Mouse (Mus musculus): Measurements from ENCODE around the gene Nf1. TPM values are rescaled to one million over a fixed set of nuclear protein-coding genes. Genes with fewer than 3 reads are reported as not detected.

The Nf1 gene
- polyA plus RNA-seq, 1 experiment from 2014 or later, result 1.3 TPM

DNA sequence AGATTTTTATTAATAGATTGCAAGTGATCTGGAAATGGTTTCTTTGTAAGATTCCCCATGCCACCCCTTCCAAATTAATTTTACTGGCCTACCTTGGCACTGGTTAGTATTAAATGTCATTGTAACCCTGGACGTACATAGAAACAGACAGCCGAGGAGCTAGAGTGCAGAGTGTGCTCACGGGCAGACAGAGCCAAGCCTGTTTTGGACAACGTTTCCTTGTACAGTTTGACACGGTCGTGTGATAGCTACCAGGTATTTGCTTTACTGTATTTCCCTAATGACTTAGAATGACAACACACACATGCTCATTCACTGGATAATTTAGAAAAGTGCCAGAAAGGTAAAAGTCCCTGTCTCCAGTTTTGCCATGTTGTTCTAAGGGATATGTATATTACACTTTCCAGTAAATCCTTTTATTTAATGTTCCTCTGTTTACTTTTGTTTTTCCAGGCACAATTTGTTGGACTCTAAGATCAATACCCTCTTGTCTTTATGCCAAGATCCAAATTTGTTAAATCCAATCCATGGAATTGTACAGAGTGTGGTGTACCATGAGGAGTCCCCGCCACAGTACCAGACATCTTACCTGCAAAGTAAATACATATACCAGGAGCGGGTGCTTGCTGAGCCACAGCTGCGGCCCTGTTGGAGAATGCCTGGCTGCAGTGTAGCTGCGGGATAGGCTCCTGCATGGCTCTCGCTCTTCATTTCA is 228.9 kb downstream of the Nf1 start:
- H3K27me3 ChIP-seq (ENCODE audit: control insufficient read depth, insufficient read depth, low read depth, low read length), result no peaks in the 10 kb centered on the region
- H3K4me1 ChIP-seq (ENCODE audit: control insufficient read depth, low read depth, low read length), result no peaks in the 10 kb centered on the region
- peak; percentile 58 for ATAC-seq (ENCODE audit: low read depth)
- no peak overlapping the region for H3K27ac ChIP-seq (ENCODE audit: low read length)
- H3K4me2 ChIP-seq (ENCODE audit: low read depth, low read length), result no peak overlapping the region
- no peak overlapping the region for H3K4me3 ChIP-seq (ENCODE audit: low read depth, low read length)
- H3K9me3 ChIP-seq (replicated peaks; ENCODE audit: control insufficient read depth, low read length), result no peaks in the 10 kb centered on the region
- WGBS (ENCODE audit: insufficient replicate concordance), result 72% methylated on average over 11 of the region's 11 CpGs
- no peak overlapping the region for H3K9ac ChIP-seq (ENCODE audit: low read depth, low read length)
- H3K36me3 ChIP-seq (ENCODE audit: control insufficient read depth, insufficient read depth), result peaks cover 12% of the 10 kb centered on the region

DNA sequence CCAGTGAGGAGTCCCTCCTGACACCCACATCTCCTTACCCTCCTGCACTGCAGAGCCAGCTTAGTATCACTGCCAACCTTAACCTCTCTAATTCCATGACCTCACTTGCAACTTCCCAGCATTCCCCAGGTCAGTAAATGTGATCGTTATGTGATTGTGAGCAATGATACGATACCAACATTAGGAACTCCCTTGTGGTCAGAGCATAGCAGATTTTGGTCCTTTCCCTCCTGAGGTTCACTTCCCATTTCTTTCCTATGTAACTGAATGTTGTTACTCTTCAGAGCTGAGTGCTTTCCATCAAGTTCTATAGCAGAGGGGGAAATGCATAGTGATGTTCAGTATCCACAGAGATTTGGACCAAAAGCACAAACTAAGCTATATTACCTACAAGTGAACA is 230.8 kb downstream of the Nf1 start:
- H3K9ac ChIP-seq (ENCODE audit: low read depth, low read length), result no peak overlapping the region
- ATAC-seq (ENCODE audit: low read depth), result no peak

DNA sequence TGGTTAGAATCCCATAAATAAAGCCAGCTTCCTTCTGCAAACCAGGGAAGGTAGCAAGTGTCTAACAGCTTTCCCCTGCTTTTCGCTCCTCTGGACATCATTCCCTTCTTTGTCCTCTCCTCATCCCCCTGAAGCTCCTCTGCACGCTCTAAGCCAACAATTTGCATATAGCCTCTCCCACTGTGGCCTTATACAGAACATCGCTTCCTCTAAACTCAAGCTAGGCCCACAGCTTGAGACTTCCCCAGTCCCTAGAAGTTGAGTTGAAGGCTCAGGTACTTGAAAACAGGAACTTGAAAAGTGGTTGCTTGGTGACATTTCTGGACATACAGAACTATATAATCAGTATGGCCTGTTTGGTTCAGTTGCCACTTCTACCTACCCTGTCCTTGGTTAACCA is 234.3 kb downstream of the Nf1 start:
- H3K36me3 ChIP-seq (ENCODE audit: control insufficient read depth, insufficient read depth), result no peaks in the 10 kb centered on the region
- 67% methylated on average over 3 of the region's 3 CpGs for WGBS (ENCODE audit: insufficient replicate concordance)
- H3K4me2 ChIP-seq (ENCODE audit: low read depth, low read length), result no peak overlapping the region
- ATAC-seq (ENCODE audit: low read depth), result no peak
- H3K4me3 ChIP-seq (ENCODE audit: low read depth, low read length), result no peak overlapping the region
- H3K9me3 ChIP-seq (replicated peaks; ENCODE audit: control insufficient read depth, low read length), result no peaks in the 10 kb centered on the region
- H3K27ac ChIP-seq (ENCODE audit: low read length), result no peak overlapping the region
- no peaks in the 10 kb centered on the region for H3K27me3 ChIP-seq (ENCODE audit: control insufficient read depth, insufficient read depth, low read depth, low read length)
- no peaks in the 10 kb centered on the region; the same call in 1 of the 2 replicates for H3K4me1 ChIP-seq (ENCODE audit: control insufficient read depth, low read depth, low read length)
- no peak overlapping the region for H3K9ac ChIP-seq (ENCODE audit: low read depth, low read length)

More for the DNA sequence above, 230.8 kb downstream of the Nf1 start:
- Histone ChIP-seq H3K27ac (ENCODE audit: low read length) (no peak overlapping the region), H3K36me3 (ENCODE audit: control insufficient read depth, insufficient read depth) (peaks cover 11% of the 10 kb centered on the region), H3K4me1 (ENCODE audit: control insufficient read depth, low read depth, low read length) (no peaks in the 10 kb centered on the region), H3K4me2 (ENCODE audit: low read depth, low read length) (no peak overlapping the region), H3K4me3 (ENCODE audit: low read depth, low read length) (no peak overlapping the region), H3K27me3 (ENCODE audit: control insufficient read depth, insufficient read depth, low read depth, low read length) (no peaks in the 10 kb centered on the region), H3K9me3 (replicated peaks; ENCODE audit: control insufficient read depth, low read length) (no peaks in the 10 kb centered on the region)
- WGBS (ENCODE audit: insufficient replicate concordance), result 67% methylated on average over 2 of the region's 2 CpGs

DNA sequence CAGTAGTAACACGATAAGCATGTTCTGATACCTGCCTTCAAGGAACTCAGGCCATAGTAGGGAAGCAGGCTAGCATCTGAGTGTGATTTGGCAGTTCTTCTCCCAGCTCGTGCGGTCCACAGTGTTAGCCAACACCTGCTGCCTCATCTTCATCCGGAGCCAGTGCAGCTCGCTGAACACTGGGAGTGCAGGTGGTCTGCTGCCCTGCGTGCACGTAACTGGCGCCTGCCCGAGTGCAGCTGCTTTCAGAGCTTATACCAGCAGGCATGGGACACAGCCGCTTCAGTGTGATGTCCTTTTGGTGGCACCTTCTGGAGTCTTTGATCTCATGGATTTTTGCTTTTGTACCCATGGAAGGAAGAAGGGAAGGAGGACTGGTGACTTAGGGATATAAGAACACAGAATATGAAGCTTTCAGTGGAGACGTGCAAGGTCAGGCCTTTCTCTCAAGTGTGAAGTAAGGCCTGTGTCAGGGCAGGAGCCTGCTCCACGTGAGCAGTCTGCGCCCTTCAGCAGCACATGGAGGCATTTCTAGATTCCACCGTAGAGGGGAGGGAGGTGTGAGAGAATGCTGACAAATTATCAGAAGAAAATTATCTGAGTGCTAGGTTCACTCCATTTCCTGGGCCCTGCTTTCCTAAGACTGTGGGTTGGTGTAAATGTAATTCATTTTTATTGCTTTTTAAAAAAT is 236.0 kb downstream of the Nf1 start:
- Histone ChIP-seq H3K36me3 (ENCODE audit: control insufficient read depth, insufficient read depth) (no peaks in the 10 kb centered on the region), H3K9me3 (replicated peaks; ENCODE audit: control insufficient read depth, low read length) (no peaks in the 10 kb centered on the region), H3K9ac (ENCODE audit: low read depth, low read length) (no peak overlapping the region), H3K27ac (ENCODE audit: low read length) (no peak overlapping the region), H3K4me1 (ENCODE audit: control insufficient read depth, low read depth, low read length) (peaks cover 3% of the 10 kb centered on the region), H3K4me2 (ENCODE audit: low read depth, low read length) (no peak overlapping the region), H3K27me3 (ENCODE audit: control insufficient read depth, insufficient read depth, low read depth, low read length) (no peaks in the 10 kb centered on the region), H3K4me3 (ENCODE audit: low read depth, low read length) (no peak overlapping the region)
- 82% methylated on average over 14 of the region's 14 CpGs for WGBS (ENCODE audit: insufficient replicate concordance)
- ATAC-seq (ENCODE audit: low read depth), result no peak

DNA sequence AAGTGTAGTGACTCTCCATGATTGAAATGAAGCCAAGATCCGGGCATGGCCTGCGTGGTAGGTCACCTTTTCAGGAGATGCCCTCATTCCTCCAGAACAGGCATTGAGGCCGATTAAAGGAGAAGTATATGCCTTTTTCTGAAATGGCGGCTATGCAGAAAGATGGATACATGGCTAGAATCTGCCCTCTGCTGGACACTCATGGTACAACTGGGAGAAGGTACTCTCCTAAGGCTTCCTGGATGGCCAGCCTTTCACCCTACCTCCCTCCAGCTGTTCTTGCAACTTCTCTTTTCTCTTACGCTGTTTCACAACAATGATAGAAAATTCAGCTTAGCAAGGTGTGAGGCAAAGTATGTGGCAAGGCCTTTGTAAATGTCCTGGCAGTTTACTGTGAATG is 238.2 kb downstream of the Nf1 start:
- H3K36me3 ChIP-seq (ENCODE audit: control insufficient read depth, insufficient read depth), result no peaks in the 10 kb centered on the region
- 20% methylated on average over 5 of the region's 5 CpGs for WGBS (ENCODE audit: insufficient replicate concordance)
- H3K9ac ChIP-seq (ENCODE audit: low read depth, low read length), result no peak overlapping the region
- no peak overlapping the region for H3K4me3 ChIP-seq (ENCODE audit: low read depth, low read length)
- no peaks in the 10 kb centered on the region for H3K9me3 ChIP-seq (replicated peaks; ENCODE audit: control insufficient read depth, low read length)
- H3K27me3 ChIP-seq (ENCODE audit: control insufficient read depth, insufficient read depth, low read depth, low read length), result no peaks in the 10 kb centered on the region
- peaks cover 3% of the 10 kb centered on the region for H3K4me1 ChIP-seq (ENCODE audit: control insufficient read depth, low read depth, low read length)
- peak; percentile 53; the same call in 1 of the 2 replicates for ATAC-seq (ENCODE audit: low read depth)
- H3K4me2 ChIP-seq (ENCODE audit: low read depth, low read length), result no peak overlapping the region
- H3K27ac ChIP-seq (ENCODE audit: low read length), result no peak overlapping the region

DNA sequence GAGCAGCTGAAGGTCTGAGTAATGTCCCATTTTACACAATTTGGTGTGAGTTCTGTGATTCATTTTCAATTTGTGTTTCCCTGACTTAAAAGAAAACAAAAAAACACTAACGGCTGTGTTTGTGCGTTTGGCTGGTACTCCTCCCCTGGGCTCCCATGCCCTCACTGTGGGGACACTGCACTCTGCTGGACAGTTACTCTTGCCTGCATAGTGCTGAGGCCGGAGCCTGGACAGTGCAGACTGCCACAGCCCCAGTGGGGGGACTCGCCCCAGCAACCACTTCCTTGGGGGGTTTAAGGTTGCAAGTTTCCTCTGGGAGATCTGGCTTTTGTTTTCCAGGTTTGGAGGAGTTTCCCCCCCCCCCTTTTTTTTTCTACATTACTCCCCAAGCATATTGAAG is 241.2 kb downstream of the Nf1 start:
- no peaks in the 10 kb centered on the region for H3K9me3 ChIP-seq (replicated peaks; ENCODE audit: control insufficient read depth, low read length)
- H3K4me3 ChIP-seq (ENCODE audit: low read depth, low read length), result no peak overlapping the region
- no peaks in the 10 kb centered on the region for H3K36me3 ChIP-seq (ENCODE audit: control insufficient read depth, insufficient read depth)
- 50% methylated on average over 4 of the region's 4 CpGs for WGBS (ENCODE audit: insufficient replicate concordance)
- peaks cover 3% of the 10 kb centered on the region for H3K4me1 ChIP-seq (ENCODE audit: control insufficient read depth, low read depth, low read length)
- no peaks in the 10 kb centered on the region for H3K27me3 ChIP-seq (ENCODE audit: control insufficient read depth, insufficient read depth, low read depth, low read length)
- no peak overlapping the region for H3K27ac ChIP-seq (ENCODE audit: low read length)
- no peak for ATAC-seq (ENCODE audit: low read depth)
- no peak overlapping the region for H3K4me2 ChIP-seq (ENCODE audit: low read depth, low read length)
- no peak overlapping the region for H3K9ac ChIP-seq (ENCODE audit: low read depth, low read length)

DNA sequence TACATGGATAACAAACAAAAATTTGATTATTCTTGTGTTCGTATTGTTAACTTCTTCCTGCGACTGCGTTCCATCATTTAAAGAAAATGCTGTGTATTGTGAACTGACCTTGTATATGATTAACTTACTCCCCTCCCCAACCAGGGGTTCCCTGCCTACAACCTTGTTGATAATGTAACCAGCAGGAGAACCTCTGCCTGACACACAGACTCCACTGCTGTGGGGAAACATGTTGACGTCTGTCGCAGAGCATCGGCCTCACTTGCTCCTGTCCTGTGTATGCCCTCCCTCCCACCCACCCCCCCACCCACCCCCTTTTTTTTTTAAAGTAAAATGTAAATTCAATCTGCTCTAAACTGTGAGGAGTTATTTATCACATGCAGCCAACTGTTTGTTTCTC is 241.8 kb downstream of the Nf1 start:
- H3K4me2 ChIP-seq (ENCODE audit: low read depth, low read length), result no peak overlapping the region
- 60% methylated on average over 6 of the region's 6 CpGs for WGBS (ENCODE audit: insufficient replicate concordance)
- no peaks in the 10 kb centered on the region for H3K27me3 ChIP-seq (ENCODE audit: control insufficient read depth, insufficient read depth, low read depth, low read length)
- H3K4me1 ChIP-seq (ENCODE audit: control insufficient read depth, low read depth, low read length), result peaks cover 3% of the 10 kb centered on the region
- peak; percentile 50; the same call in 1 of the 2 replicates for ATAC-seq (ENCODE audit: low read depth)
- no peak overlapping the region for H3K9ac ChIP-seq (ENCODE audit: low read depth, low read length)
- H3K27ac ChIP-seq (ENCODE audit: low read length), result no peak overlapping the region
- H3K9me3 ChIP-seq (replicated peaks; ENCODE audit: control insufficient read depth, low read length), result no peaks in the 10 kb centered on the region
- no peak overlapping the region for H3K4me3 ChIP-seq (ENCODE audit: low read depth, low read length)
- H3K36me3 ChIP-seq (ENCODE audit: control insufficient read depth, insufficient read depth), result no peaks in the 10 kb centered on the region

DNA sequence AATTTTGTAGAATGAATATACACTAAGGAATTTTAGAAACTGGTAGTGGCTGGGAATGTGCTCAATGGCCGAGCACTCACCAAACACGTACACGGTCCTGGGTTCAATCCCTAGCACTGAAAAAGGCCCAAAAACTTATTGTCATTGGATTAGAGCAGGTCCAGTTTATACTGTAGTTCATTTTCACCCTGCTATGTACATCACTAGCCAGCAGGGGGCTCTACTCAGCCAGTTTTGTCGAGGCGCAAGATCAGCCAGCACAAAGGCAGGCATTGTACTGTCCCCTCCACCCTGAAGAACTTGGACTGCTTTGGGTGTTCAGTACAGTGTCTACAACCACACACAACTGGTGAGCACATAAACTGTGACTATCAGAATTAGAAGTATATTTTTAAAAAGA is 244.7 kb downstream of the Nf1 start:
- Histone ChIP-seq H3K27me3 (ENCODE audit: control insufficient read depth, insufficient read depth, low read depth, low read length) (peaks cover 10% of the 10 kb centered on the region), H3K4me1 (ENCODE audit: control insufficient read depth, low read depth, low read length) (peaks cover 3% of the 10 kb centered on the region)
- ATAC-seq (ENCODE audit: low read depth), result no peak

DNA sequence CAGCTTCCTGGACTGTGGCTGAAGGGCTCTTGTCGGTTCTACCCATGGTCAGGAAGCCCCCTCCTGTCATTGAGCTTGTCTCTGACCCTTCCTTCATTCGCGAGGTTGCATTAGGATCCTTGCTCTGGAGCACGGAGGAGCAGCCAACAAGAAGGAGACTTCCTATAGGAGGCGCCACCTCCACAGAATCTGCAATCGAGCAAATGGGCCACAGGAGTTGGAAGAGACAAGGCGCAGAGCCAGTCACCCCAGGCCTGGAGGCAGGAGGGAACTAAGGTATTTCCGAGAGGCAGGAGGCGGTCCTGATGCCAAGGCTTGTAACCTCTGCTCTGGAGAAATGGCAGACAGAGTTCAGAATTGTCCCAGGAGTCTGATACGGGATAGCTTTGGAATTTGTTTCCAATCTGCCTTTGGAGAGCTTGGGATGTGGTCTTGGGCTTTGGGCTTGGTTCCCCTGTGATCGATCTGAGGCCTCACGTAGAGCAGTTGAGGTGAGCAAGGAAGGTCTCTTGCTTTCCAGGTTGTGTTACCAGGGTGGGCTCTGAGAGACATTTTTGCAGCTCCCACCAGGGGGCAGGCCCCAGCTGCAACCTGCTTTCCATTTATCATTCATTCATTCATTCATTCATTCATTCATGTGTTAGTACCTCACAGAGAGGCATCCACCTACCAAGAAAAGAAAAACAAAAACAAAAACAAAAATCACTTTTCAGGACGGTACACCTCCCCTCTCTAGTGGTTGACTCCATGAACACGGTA is 250.0 kb downstream of the Nf1 start:
- Histone ChIP-seq H3K27me3 (ENCODE audit: control insufficient read depth, insufficient read depth, low read depth, low read length) (peaks cover 52% of the 10 kb centered on the region), H3K27ac (ENCODE audit: low read length) (no peak overlapping the region), H3K4me2 (ENCODE audit: low read depth, low read length) (no peak overlapping the region), H3K4me1 (ENCODE audit: control insufficient read depth, low read depth, low read length) (no peaks in the 10 kb centered on the region; the same call in 1 of the 2 replicates), H3K9me3 (replicated peaks; ENCODE audit: control insufficient read depth, low read length) (no peaks in the 10 kb centered on the region), H3K9ac (ENCODE audit: low read depth, low read length) (no peak overlapping the region), H3K4me3 (ENCODE audit: low read depth, low read length) (no peak overlapping the region), H3K36me3 (ENCODE audit: control insufficient read depth, insufficient read depth) (no peaks in the 10 kb centered on the region)
- ATAC-seq (ENCODE audit: low read depth), result no peak
- 38% methylated on average over 14 of the region's 14 CpGs for WGBS (ENCODE audit: insufficient replicate concordance)

More for the DNA sequence above, 244.7 kb downstream of the Nf1 start:
- Histone ChIP-seq H3K4me2 (ENCODE audit: low read depth, low read length) (no peak overlapping the region), H3K27ac (ENCODE audit: low read length) (no peak overlapping the region), H3K36me3 (ENCODE audit: control insufficient read depth, insufficient read depth) (no peaks in the 10 kb centered on the region), H3K9me3 (replicated peaks; ENCODE audit: control insufficient read depth, low read length) (no peaks in the 10 kb centered on the region), H3K4me3 (ENCODE audit: low read depth, low read length) (no peak overlapping the region), H3K9ac (ENCODE audit: low read depth, low read length) (no peak overlapping the region)
- WGBS (ENCODE audit: insufficient replicate concordance), result 4% methylated on average over 5 of the region's 5 CpGs

Data from liver, embryonic 16.5 days (tissue).